Mouse (Mus musculus): ENCODE results near the gene Prpf4b.
"Not testable (repeated sequence)": the region's sequence is repeated elsewhere in the genome, so short reads cannot be mapped to it uniquely, and the experiment has no call there.

The Prpf4b gene

DNA sequence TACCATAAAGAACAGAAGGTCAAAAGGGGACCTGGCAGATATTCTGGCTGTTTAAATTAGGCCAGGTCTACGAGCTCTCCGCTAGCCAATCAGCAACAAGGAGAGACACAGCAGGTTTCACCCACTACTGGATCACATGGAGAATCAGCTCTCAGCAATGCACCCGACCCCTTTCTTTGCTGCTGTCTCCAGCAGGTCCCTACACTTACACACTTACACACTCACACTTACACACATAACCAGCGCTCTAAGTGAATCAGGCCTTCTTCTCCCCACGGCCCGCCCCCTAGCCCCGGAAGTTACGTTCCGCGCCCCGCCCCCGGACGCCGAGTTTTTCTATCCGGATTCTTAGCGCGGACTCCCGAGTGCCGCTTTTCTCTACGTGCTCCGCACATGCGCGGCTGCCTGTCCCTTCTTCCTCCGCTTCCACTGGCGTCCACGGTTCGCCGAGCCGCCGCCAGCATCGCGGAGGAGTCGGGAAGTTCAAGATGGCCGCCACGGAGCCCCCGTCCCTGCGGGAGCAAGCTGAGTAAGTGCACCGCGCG lies at the start of gene Prpf4b:
TSS of gene Prpf4b (plus strand) at position 137 of the 545 bp plus-strand sequence.
- DNase-seq (ENCODE audit: low spot score), result peak; percentile 88

DNA sequence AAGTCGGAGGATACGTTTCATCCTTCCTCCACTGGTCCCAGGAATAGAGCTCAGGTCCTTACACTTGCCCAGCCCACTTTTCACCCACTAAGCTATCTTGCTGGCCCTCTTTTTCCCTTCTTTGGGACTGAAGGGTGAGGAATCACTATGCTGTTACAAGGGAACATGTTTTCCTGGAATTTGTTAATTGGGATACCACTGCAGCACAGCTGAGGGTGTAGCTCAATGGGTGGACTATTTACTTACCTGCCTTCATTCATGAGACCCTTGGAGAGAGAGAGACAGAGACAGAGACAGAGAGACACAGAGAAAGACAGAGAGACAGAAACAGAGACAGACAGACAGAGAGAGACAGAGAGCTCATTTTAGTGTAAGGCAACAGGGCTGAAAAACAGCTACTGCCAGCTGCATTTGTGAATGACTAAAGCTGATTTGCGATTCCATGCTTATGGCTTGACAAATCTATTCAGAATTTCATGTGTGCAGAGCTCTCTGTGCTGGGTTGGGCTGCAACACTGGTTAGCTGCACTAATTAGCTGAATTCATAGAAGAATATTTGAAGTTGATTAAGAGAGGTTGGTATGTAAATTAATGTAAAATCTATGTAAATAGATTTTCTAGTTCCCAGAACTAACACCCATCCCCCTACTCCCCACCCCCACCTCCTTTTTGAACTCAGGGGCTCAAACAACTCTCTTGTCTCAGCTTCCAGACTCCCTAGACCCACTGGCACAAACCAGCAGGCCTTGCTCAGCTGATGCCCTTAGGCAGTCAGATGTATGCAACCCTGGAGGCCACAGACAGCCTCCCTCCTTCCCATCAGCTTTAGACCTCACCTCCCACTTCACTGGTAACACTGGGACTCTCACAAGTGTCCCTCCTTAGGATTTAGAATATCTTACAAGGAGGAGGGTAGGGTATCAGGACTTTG lies 48.1 kb upstream of the Prpf4b start:
- no peak for DNase-seq (ENCODE audit: low spot score)

DNA sequence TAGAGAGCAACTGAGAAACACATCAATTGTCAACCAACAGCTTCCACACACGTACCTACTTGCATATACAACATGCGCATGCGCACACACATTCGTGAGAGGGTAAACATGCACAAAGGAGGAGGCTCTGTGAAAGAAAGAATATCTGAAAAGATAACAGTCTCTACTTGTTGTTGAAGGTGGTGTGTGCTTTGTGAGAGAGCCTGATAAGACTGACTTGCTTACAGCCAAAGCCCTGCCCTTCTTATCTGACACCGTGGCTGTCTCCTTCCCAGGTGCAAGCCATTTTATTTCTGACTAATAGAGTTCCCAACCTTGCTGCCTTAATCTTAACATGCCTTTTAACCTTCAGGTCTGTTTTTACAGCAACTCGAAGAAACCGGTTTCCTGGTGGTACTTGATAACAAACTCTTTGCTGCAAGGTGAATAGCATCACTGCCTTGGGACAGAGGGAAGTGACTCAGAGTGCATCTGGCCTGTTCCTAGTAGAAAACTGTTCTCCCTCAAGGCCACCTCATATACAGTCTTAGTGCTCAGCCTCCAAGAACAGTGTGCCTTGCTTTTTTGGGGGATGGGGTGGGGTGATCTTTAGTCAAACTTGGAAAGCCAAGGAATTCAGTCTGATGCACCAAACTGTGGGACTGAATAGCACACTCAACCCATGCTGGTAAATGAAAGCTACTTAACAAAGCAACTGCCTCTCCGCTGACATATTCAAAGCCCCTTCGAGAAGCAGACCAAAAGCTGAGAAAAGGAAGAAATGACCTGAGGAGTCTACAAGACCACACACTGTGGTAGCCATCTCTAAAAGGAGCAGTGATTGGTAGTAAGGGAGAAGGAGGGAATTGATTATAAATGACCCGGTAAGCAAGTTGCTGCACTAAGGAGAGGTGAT lies 46.9 kb upstream of the Prpf4b start:
- DNase-seq (ENCODE audit: low spot score), result no peak

DNA sequence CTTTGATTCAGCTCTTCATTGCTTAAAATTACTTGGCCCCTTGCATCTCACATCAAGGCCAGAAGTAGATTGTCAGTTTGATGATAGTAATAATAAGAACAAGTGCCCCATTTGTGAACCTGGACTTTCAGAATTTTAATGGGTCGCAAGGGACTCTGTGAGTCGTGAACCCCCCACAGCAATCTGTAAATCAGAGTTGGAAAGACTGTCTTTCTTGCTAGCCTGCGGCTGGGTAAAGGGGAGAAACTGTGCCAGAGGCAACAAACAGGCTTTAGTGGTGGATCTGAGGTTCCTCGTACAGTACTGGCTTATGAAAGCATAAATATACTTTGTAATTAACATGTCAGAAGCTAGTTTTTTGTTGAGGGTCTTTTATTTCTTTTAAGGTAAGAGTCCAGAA lies 32.3 kb upstream of the Prpf4b start:
- DNase-seq (ENCODE audit: low spot score), result no peak

DNA sequence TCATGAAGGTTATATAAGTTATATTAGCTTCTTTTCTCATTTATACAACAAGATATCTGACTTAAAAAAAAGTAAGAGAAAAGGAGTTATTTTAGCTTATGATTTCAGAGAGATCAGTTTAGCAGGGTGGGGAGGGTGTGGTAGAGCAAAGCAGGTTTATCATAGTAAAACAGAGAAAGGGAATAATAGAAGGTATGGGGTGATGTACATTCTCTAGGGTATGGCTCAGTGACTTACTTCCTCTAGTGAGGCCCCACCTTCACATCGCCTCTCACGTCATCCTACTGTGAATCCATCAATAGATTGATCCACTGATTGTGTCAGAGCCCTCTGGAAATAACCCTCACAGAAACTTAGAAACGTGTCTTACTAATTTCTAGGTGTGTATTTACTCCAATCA lies 24.3 kb upstream of the Prpf4b start:
- DNase-seq (ENCODE audit: low spot score), result no peak

DNA sequence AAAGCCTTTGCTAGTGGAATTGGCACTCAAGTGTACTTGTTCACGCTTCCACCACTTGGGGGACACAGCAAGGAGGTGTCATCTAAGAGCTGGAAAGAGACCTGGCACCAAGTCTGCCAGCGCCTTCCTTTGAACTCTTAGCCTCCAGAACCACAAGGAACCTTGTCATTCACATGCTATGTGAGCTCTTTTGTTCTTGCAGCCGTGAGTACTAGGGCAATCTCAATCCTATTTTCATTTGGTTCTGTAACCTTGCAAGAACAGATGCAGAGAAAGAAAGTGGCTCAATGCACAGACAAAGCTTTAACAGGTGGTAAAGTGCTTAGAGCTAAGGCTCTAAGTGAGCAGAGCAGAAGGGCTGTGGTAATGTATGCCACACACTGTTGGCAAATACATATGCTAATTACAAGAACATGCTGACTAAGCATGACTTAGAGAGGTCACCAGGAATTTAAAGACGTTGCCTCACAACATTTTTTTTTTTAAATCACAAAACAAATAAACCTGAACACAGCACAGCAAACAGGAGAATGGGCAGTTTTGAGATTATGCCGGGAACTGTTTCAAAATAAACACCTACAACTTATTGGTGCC lies 23.8 kb upstream of the Prpf4b start:
- DNase-seq (ENCODE audit: low spot score), result no peak

DNA sequence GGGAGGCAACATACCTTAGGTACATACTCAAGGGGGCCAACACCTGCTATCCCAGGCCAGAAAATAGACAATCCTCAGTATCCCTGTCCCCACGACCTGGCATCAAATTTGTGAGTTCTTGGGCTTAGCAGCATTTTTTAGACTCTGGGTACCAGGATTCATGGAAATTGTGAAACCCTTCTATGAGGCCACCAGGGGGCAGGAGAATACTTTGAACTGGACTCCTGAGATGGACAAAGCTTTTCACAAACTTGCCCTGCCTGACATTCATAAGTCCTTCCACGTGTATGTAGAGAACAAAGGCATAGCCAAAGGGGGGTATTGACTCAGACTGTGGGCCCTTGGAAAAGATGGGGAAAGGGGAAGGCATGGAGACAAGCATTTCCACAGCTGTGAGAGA lies 17.6 kb upstream of the Prpf4b start:
- DNase-seq (ENCODE audit: low spot score), result peak; percentile 14

DNA sequence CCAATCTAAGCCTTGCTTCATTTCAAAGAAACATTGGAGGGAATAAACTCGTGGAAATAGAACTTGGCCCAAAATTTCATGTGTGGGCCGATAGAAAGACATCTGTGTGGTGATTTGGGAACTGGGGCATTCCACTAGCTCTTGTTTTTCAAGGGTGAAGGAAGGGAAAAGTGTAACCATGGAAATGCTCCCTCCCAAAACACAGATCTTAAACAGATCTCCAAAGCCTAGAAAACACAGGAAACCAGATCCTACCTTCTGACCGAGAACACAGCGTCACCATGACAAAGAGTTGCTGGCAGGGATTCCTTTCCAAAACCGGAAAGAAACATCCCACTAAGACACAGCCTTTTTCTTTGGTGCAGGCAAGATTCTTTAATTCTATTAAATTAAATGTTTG lies 15.7 kb upstream of the Prpf4b start:
- no peak for DNase-seq (ENCODE audit: low spot score)

DNA sequence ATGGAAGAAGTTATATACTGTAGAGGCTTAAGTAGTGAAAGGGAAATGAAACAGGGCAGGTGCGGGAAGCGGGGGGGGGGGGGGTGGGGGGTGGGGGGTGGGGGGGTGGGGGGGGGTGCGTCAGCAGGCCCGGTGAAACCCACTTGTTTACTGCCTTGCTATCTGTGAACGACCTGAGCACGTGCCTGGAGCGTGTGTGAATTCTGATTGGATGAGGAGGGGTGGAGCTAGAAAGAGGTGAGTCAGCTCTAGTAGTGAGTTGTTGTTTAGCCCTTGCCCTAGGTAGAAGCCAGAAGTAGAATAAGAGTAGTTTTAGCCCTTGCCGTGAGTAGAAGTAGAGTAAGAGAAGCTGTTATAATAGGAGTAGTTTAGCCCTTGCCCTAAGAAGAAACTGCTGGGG lies 13.9 kb upstream of the Prpf4b start:
- DNase-seq (ENCODE audit: low spot score), result not testable (repeated sequence)

DNA sequence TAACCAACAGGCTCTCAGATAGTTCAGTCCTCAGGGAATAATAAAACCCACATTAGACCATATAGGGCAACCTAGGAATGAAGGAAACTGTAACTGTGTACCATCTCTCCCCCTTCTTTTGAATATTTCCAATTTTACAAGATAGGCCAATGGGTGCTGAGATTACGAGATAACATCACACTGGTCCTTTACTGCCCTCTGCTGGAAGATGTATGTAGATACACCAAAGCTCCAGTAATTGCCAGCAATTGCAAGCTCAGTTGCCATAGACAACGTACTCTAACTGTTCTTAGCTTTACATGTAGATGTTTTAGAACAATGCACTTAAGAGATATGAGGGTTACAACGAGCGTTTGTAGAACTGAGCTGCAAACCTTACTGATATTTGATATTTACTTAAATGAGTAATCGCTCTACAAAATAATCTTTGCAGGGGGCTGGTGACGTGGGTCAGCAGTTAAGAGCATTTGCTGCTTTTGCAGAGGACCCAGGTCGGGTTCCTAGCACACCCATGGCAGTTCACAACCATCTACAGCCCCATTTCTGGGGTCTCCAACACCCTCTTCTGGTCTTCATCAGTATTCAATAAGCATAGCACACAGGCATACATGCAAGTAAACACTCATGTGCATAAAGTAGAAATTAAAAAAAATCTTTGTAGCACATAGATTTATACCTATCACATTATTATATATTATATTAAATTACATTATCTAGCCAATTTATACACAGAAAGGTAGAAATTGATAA lies 10.5 kb upstream of the Prpf4b start:
- peak; percentile 55 for DNase-seq (ENCODE audit: low spot score)

DNA sequence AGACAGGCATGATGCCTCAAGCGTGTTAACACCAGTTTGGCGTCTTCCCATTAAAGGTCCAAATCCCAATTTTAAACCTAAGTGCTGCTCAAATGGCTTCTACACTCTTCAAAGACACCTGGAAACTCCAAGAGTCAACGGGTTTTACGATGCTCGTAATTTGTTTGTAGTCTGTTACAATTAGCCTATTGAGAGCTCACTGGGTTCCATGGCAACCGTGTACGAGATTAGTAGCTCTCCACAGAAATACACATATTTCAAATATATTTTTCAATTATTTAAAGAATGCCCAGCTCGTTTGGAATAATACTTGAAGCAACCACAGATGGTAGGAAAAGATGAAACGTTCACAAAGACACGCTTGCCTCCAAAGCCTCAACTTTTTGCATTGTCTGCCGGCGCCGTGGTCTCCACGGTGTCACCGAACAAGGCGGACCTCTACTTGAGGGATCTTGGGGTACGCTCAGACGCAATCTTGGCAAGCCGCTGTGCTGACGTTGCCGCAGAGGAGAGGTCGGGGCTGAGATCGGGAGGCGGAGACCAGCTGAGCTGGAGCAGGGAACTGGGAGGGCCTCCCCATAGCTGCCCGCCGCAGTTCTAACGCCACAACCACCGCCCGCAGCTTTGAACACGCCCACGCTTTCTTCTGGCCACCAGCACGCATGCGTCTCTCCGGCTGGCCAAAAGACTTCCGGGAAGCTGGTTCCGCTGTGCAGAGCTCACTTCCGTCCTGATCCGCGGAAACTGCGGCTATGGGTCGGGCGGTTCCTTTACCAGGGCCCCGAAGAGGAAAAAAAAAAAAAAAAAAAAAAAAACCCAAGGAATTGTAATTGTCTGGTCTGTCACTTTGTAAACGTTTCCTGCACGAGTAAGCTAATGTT lies 1.1 kb upstream of the Prpf4b start:
- DNase-seq (ENCODE audit: low spot score), result peak; percentile 92

DNA sequence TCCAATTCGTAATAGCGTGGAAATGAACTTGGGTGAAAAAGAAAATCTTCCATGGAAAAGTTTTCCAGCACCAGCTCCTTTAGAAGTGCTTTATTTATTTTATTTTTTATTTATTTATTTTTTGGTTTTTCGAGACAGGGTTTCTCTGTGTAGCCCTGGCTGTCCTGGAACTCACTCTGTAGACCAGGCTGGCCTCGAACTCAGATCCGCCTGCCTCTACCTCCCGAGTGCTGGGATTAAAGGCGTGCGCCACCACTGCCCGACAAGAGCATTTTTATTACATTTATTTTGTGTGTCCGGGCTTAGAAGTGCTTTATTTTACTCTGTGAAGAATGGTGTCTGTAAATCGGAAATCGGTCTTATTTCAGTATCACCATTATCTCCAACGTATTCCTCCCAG lies 366 bp upstream of the Prpf4b start:
- peak; percentile 4 for DNase-seq (ENCODE audit: low spot score)

DNA sequence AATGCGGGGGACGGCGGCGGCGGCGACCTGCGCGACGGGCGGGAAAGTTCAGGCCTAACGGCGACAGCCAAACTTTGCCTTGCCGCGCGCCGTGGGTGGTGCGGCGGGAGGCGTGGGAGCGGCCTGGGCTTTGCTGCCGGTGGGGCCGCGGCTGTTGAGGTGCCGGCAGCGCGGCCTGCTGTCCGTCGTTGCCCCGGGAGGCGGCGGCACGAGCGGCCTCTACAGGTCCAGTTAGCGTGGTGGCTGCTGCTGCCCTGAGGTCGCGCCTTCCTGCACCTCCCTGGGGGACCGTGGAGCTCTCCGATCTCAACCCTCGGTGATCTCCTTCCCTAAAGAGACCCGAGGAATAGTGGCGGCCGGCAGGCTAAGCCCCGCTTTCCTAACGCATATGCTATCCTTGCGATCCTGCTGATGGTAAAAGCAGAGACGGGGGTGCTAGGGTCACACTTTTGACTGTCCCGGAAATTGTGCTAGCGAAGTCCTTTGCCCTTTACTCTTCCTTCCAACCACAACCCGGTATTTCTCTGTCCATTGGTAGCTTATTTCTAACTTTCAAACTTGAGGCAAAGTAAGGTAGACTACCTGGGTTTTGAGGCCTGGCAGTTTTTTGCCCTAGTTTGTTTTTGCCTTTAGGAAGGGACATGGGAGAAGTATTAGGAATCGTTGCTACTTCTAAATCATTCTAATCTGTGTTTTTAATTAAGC lies 791 bp downstream of the Prpf4b start:
- no peak for DNase-seq (ENCODE audit: low spot score)

DNA sequence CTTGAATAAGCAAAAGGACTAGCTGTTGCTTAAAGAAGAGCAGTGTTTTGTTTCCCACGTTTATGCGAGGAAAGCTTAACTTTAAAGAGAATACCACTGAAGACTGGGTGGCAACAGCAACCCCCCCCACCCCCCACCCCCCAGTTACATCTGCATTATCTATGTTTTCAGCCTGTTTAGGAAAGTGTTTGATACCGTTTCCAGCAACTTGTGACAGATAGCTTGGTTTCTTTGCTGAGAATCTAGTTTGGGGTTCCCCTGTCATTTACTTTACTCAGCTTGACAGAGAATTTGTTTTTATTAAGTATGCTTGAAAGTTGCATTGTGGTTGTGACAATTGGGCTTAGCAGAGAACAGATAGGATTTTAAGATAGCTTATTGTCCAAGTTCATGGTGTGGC lies 1.4 kb downstream of the Prpf4b start:
- no peak for DNase-seq (ENCODE audit: low spot score)

DNA sequence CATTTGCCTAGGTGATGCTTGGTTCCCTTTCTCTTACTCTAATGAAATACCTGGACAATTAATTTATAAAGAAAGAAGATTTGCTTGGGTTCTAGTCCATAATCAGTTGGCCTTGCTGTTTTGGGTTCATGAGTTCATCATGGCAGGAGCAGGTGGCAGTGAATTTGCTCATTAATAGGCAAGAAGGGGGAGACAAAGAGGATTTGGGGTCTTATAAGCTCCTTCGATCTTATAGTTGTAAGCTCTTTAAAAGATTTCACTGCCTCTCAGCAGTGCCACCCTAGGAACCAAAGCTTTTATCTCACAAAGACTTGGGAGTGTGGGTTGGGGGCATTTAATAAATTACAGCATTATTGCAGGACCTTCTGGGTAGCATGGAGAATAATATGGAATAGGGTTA lies 17.8 kb downstream of the Prpf4b start:
- DNase-seq (ENCODE audit: low spot score), result no peak

DNA sequence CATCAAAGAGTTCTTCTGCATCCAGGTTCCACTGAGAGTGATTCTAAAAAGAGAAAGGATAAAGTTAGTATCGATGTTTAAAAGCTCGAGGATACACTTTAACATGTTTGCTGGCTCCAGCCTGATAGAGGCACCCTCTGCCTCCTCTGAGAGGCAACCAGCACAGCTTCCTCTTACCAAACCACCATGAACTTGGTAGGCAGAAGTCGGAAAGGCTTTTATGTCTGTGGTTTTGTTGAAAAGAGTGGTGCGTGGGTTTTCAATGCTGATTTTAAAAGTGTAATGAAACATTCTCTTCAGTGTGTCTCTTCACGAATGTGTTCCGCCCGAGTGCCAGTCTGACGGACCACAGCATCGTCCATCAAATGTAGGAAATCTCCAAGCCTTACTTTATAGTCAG lies 39.5 kb downstream of the Prpf4b start:
- DNase-seq (ENCODE audit: low spot score), result peak; percentile 57

DNA sequence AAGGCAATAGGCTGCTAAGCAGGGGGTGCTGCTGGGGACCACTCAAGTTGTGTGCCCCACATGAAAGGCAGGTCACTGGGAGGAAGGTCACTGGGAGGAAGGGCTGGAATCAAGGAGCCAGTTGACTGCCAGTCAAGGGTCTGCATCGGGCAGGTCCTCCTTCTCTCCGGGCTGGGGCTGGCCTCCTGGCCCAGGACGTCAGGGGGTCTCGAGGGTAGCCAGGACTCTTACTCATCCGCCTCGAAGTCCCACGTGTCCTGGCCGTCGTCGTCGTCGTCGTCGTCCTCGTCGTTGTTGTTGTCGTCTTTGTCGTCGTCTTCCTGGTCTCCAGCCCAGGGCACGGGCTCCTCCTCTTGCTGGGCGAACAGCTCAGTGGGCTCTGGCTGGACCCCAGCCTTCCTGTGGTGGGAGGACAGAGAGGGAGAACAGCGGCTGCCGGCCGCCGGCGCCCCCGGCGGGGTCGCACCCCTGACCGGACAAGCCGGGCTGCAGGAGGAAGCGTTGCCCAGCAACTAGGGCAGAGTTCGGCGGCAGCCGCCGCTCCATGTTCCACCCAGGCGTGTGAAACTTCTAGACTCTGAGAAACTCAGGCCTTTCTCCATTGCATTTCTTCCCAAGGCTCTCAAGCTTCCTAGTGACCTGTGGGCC lies 41.5 kb downstream of the Prpf4b start:
- peak; percentile 14 for DNase-seq (ENCODE audit: low spot score)

DNA sequence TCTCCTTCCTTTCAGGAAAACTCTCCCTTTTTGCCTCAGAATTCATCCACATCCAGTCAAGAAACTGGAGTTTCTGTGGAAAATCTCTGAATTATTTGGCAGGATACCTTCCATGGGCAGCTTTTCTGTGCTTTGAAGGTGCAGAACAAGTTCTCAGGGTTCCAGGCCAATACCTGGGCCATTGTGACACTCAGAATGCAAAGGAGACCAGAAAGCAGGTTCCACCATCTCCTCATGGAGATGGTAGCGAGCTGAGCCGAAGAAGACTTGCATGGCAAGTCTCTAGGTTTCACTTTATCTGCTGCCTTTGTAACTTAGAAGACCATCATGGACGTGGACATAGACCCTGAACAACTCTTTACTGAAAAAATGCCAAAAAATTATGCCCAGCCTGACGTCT lies 49.1 kb downstream of the Prpf4b start, which contains the start of the genes Fam217a and 4933417A18Rik:
TSS of gene Fam217a (minus strand) at position 101 of the 400 bp plus-strand sequence.
TSS of gene 4933417A18Rik (plus strand) at position 200 of the 400 bp plus-strand sequence.
- no peak for DNase-seq (ENCODE audit: low spot score)

Data from T-cell, adult 2 months (primary cell).